Mouse (Mus musculus) lung, postnatal 4 days (tissue): Measurements from ENCODE around the gene Tor4a.

Experiments
- DNase-seq, 2 experiments: peaks; one replicate each; pipeline ENCODE4 v3.0.0; 2021

Gene Tor4a

DNA sequence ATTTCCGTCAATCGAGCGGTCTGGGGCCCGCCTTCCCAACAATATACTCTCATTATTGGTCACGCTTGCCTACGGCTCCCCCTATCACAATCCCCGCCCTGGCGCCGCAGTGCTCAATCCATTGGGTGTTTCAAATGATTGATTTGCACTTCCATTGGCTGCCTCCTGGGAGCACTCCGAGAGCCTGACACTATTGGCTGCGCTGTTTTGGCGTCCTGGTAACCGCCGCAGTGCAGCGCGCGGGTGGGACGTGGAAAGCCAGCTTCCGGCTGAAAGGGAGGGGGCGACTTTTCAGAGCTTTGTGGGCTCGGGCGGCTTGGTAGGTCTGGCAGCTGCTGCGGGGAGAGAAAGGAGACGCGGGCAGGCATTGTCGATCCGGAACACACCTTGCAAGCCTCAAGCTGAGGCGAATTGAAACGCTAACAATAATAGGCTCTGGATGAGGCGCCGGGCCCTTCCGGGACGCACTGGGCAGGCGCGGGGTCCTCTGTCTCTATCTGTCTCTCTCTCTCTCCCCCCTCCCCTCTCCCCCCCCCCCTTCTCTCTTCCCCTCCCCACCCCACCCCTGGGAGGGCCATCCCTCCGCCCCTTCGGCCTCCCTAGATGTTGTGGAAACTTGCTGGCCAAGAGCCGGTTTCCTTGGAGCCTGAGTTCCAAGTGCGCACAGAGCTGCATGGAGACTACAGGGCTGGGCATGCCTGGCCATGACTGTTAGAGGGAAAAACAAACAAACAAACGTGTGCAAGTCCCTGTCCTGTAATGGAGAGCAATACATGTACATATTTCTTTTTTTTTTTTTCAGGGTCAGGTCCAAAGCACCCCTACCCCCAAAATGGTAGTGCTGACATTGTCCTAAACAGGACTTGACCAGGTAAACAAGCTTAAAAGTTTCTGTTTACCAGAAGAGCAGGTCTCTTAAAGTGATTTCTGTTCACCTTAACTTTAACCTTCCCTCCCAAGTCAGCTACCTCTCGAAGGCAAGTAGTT, 28.4 kb upstream of the Tor4a start:
- peak; percentile 98 to 100 for DNase-seq

- DNase-seq, result no peak
Observed at GRCm38 (mm10) chr2:25224492-25224765, 27.7 kb upstream of the Tor4a start, which contains the start of gene Tubb4b. Gene Tubb4b (minus strand): TSS chr2:25224702.

- peak; percentile 86 to 91 for DNase-seq
Observed at GRCm38 (mm10) chr2:25223681-25224491, 27.2 kb upstream of the Tor4a start.

DNA sequence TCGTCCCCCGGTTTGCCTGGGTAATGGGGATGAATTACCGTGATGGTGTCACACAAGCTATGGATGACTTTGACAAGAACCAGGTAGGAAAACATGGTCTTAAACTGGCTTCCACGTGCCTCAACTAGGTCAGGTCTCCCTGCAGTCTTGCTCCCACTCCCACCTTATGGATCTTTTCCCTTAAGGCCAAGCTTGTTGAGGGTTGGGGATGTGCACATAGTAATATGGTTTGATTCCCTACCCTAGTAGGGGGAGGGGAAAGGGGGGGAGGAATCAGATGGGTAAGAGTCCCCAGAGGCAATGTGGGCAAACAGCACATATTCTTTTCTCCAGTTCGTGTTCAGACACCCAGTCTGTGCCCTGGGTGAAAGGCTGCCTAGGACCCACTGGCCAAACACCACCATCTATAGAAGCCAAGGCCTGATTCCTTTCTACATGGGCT, 24.7 kb upstream of the Tor4a start:
- DNase-seq, result peak in 1 of 2 experiments; percentile 3

DNA sequence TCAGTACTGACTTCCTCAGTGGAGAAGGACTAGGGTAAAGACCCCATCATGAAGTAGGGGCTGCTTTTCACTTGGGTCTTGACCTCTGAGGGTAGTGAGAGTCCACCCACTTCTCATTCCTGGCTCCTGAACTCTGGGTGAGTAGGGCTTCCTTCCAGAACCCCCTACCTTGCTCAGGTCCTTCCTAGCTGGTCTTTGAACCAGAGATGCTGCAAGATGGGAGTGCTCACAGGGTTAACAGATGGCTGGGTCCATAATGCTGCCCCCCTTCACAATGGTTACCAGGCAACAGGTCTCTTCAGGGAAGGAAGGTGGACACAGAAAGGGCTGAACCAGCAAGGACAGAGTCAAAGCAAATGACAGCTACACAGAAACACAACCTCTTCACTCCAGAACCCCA, 21.8 kb upstream of the Tor4a start, which contains the start of gene Fam166a:
Gene Fam166a, plus strand, starts transcription at position 301 of the 400 bp plus-strand sequence.
- no peak for DNase-seq

- DNase-seq, result no peak
Observed at GRCm38 (mm10) chr2:25217666-25218065, 21.0 kb upstream of the Tor4a start.

DNA sequence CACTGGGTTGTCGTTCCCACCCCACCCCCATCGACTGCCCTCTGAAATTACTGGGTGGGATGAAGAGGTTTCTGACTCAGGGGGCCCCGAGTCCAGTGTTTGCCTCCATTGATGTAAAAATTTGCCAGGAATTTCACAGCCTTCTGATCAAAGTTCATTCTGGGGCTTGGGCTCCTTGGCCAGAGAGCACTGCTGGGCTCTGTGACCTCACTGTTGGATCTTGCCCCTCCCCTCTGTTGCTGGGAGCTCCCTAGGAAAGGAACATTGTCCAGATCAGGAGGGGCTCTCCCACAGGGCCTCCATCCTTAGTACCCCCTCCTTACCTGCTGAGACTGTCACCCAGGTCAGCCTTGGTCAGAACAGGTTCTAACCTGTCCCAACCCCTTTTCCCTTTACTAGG, 17.8 kb upstream of the Tor4a start, which contains the start of gene Stpg3:
Gene Stpg3, minus strand, starts transcription at position 194 of the 400 bp plus-strand sequence.
- no peak for DNase-seq

DNA sequence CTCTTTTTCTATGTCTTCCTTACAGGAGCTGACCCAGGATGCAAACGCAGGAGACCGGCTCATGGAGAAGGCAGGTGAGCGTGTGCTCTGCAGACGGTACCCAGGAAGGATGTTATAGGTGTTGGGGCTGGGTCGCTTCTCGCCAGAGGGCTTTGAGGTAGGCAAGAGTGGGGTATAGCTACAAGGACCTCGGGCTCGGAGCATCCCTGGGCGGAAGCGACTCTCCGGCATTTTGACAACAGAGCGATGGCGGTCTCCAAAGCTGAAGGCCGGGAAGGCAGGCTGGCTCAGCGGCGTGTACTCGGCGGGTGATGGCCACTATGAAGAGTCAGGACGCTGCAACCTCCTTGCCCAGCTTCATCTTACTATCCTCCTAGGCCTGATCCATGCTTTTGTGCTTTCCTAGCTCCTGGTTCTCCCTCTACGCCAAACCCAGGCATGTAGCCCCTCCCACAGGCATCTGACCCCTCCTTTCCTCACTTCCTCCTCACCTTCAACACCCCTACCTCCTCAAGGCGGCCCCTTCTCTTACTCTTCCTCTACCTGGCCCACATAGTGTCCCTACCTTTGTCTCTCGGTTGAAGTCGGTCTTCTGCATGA, 16.7 kb upstream of the Tor4a start:
- no peak for DNase-seq

DNA sequence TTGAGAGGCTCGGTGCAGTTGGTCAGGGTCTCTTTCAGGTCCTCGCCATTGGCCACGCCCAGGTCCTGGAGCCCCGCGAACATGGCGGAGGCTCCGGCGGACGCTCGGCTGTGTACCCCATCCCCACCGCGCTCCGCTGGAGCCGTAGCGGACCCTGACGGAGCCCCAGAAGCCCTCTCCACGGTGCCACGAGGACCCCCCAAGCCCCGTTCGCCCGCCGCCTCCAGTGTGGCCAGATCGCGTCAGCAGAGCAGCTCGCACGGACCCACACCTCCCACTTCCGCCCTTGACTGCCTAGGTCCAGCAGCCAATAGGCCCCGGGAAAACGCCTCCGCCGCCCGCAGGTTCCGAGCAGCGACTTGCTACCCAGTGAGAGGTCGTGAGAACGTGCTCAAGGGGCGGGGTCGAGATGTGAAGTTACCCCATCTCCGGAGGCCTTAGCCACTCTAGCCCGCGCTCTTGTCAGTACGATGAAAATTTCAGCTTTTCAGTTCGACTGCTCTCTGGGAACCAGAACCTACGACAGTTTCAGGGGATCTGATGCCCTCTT, 14.5 kb upstream of the Tor4a start, which contains the start of gene Nelfb:
Gene Nelfb, minus strand, starts transcription at position 369 of the 550 bp plus-strand sequence.
- DNase-seq, result peak; percentile 95 to 96

DNA sequence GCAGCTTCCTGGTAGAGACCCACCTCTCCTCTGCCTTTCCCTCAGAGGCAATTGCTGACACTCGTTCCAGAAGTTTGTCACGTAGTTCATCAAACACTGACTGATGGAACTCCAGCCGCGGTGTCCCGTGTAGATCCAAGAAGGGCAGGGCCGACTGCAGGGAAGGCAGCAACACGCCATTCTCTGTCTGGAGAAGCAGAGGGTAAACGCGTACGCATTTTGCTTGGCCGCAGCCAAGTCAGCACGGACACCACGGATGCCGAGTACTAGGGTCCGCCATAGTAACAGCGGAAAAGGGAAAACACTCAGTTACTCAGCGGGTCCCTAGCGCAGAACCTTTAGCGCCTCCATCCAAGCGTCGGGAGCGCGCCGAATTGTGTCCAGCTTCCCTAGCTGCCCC, 14.0 kb upstream of the Tor4a start:
- no peak for DNase-seq

- no peak for DNase-seq
Observed at GRCm38 (mm10) chr2:25207593-25207992, 10.9 kb upstream of the Tor4a start.

- DNase-seq, result no peak
Observed at GRCm38 (mm10) chr2:25203631-25204214, 7.0 kb upstream of the Tor4a start.

GRCm38 (mm10) chr2:25200631-25201030, 3.9 kb upstream of the Tor4a start:
- DNase-seq, result no peak

DNA sequence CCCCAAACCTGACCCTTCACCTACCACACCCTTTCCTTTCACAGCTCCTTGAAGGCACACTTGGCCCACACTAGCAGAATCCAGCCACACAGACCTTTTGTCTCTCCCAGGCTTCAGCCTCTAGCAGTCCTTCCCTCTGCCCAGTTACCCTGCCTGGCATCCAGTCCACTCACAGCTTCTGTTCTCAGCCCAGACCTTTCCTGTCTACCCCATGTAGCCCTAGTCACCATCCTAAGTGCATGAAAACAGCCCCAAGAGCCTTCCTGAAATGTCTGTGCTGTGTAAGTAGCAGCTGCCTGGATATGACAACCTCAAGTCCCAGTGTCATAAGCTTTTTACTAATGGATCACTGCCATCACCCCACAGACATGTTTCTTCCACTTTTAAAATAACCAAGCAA, 1.3 kb upstream of the Tor4a start:
- DNase-seq, result no peak

DNA sequence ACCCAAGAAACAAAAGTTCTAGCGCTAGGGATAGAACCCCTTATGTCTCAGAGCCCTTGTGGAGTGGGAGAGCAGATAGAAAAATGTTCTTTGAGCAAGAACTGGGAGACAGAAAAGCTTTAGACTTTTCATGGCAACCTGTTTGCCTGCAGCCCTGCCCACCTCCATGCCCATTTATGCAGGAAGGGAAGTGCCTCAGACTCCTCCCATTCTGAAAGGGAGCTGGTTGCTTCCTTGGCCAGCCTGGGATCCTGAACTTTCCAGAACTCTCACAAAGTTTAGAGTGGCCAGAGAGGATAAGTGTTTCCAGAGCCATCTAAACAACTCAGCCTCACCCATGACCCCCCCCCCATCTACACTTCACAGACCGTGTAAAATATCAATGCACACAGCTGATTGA, 505 bp upstream of the Tor4a start:
- DNase-seq, result peak in 1 of 2 experiments; percentile 40

GRCm38 (mm10) chr2:25195211-25196156, 1.2 kb downstream of the Tor4a start:
- peak; percentile 80 to 84 for DNase-seq

DNA sequence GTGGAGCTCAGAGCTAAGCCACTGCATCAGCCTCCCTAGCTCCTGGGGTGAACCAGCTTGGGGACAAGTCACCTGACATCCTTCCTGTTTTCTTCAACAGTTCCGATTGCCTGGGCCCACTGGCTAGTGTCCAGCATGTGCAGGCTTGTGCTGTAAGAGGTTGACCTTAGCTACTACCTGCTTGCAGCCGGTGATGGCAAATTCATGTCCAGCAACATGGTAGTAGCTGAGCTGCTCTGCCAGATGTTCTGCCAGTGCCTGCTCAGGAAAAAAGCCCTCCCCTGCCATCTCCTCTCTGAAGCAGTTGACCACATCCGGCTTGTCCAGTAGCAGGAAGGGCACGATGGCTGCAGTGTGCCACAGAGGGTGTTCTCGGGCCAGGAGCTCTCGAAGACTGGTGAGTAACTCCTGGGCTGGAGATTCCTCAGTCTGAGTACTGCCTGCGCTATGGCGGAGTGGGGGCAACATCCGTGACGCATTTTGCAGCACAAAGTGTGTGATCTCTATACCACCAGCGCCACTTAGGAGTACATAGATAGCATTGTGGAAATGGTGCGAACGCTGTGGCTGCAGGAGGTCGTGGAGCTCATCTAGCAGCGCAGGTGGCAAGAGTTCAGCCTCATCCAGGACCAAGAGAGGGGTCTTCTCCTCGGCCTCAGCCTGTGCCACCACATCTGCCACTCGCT, 2.1 kb downstream of the Tor4a start:
- DNase-seq, result peak; percentile 40 to 46

- no peak for DNase-seq
Observed at GRCm38 (mm10) chr2:25194006-25194405, 2.7 kb downstream of the Tor4a start.

DNA sequence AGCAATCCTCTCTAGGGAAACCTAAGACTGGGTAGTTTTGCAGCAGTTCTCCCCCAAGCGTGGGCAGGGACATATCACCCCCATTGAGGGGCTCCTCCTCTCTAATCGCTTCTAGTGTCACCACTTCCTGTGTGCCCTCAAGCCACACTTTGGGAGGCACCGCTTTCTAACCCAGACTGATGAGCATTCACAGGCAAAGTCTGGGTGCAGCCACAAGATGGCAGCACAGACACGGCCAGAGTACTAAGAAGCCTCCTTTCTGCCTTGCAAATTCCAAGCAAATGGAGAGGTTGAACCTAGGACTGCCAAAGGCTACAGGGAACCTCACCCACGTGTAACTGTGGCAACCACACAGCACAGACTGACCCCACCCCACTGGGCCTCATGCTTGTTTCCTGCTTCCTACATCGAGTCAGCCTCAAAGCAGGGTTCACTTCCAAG, 3.3 kb downstream of the Tor4a start:
- DNase-seq, result peak; percentile 89 to 90

DNA sequence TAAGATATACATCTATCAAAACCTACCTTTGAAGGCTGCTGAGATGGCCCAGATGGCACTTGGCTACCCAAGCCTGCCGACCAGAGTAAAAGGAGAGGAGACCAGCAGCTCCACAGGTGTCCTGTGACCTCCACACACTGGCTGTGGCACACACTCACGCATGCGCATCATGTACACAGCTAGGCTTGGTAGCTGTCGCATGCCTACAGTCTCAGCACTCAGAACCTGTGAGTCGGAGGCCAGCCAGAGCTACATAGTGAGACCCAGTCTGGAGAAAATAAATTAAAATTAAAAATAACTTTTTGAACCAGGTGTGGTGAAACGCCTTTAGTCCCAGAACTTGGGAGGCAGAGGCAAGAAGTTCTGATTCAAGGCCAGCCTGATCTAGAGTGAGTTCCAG, 8.8 kb downstream of the Tor4a start:
- no peak for DNase-seq

DNA sequence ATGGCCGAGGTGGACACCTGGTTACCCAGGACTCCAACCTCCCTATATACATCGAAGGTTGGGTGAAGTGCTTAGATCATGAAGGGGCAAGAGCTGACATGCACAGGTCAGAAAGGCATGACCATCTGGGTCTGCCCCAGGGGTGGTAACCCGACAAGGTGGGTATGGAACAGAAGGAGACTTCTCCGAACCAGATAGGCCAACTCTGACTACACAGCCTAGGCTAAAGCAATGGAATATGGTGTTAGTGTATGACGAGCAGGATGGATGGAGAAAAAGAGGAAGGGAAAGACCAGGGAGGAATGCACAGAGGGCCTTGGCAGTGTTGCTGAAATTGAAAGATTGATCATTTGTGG, 10.1 kb downstream of the Tor4a start:
- DNase-seq, result no peak
